Mouse (Mus musculus): ENCODE data around the gene Pinlyp. TPM values are rescaled to one million over a fixed set of nuclear protein-coding genes. Genes with fewer than 3 reads are reported as not detected.

Gene Pinlyp
- polyA plus RNA-seq, 1 experiment = 18.3 TPM

- peaks cover 3% of the 10 kb centered on the region for H3K36me3 ChIP-seq (ENCODE audit: control insufficient read depth, insufficient read depth, low read length)
- no peaks in the 10 kb centered on the region for H3K27me3 ChIP-seq (ENCODE audit: control insufficient read depth, insufficient read depth, low read length)
- TF ChIP-seq POLR2A (IDR thresholded peaks at IDR 0.05; ENCODE audit: control insufficient read depth, low read depth, low read length) (no peak), CTCF (IDR thresholded peaks at IDR 0.05; ENCODE audit: control insufficient read depth, insufficient read depth, insufficient replicate concordance, low read depth, low read length) (no peak)
- H3K4me1 ChIP-seq (ENCODE audit: control insufficient read depth, insufficient read depth, low read length) = peaks cover 4% of the 10 kb centered on the region
- H3K27ac ChIP-seq (ENCODE audit: control insufficient read depth, insufficient read depth, low read depth, low read length) = no peak overlapping the region
- H3K4me3 ChIP-seq (ENCODE audit: control insufficient read depth, low read depth, low read length) = no peak overlapping the region
Observed at GRCm38 (mm10) chr7:24563191-24563836, 17.4 kb upstream of the Pinlyp start.

- Histone ChIP-seq H3K27ac (ENCODE audit: control insufficient read depth, insufficient read depth, low read depth, low read length) (no peak overlapping the region), H3K4me1 (ENCODE audit: control insufficient read depth, insufficient read depth, low read length) (peaks cover 4% of the 10 kb centered on the region), H3K4me3 (ENCODE audit: control insufficient read depth, low read depth, low read length) (no peak overlapping the region), H3K36me3 (ENCODE audit: control insufficient read depth, insufficient read depth, low read length) (peaks cover 3% of the 10 kb centered on the region), H3K27me3 (ENCODE audit: control insufficient read depth, insufficient read depth, low read length) (no peaks in the 10 kb centered on the region)
- no peak for TF ChIP-seq CTCF (IDR thresholded peaks at IDR 0.05; ENCODE audit: control insufficient read depth, insufficient read depth, insufficient replicate concordance, low read depth, low read length)
- no peak for TF ChIP-seq POLR2A (IDR thresholded peaks at IDR 0.05; ENCODE audit: control insufficient read depth, low read depth, low read length)
Observed at GRCm38 (mm10) chr7:24561450-24561849, 15.5 kb upstream of the Pinlyp start.

- no peak overlapping the region for H3K4me3 ChIP-seq (ENCODE audit: control insufficient read depth, low read depth, low read length)
- no peaks in the 10 kb centered on the region for H3K27me3 ChIP-seq (ENCODE audit: control insufficient read depth, insufficient read depth, low read length)
- H3K27ac ChIP-seq (ENCODE audit: control insufficient read depth, insufficient read depth, low read depth, low read length) = no peak overlapping the region
- H3K4me1 ChIP-seq (ENCODE audit: control insufficient read depth, insufficient read depth, low read length) = no peaks in the 10 kb centered on the region
- peaks cover 2% of the 10 kb centered on the region; the same call in 1 of the 2 replicates for H3K36me3 ChIP-seq (ENCODE audit: control insufficient read depth, insufficient read depth, low read length)
- TF ChIP-seq POLR2A (IDR thresholded peaks at IDR 0.05; ENCODE audit: control insufficient read depth, low read depth, low read length) = no peak
- TF ChIP-seq CTCF (IDR thresholded peaks at IDR 0.05; ENCODE audit: control insufficient read depth, insufficient read depth, insufficient replicate concordance, low read depth, low read length) = no peak
Observed at GRCm38 (mm10) chr7:24555786-24556185, 9.9 kb upstream of the Pinlyp start.

GRCm38 (mm10) chr7:24551985-24552759 lies 6.3 kb upstream of the Pinlyp start:
- TF ChIP-seq CTCF (IDR thresholded peaks at IDR 0.05; ENCODE audit: control insufficient read depth, insufficient read depth, insufficient replicate concordance, low read depth, low read length) (no peak), POLR2A (IDR thresholded peaks at IDR 0.05; ENCODE audit: control insufficient read depth, low read depth, low read length) (no peak)
- no peaks in the 10 kb centered on the region for H3K36me3 ChIP-seq (ENCODE audit: control insufficient read depth, insufficient read depth, low read length)

GRCm38 (mm10) chr7:24547534-24548036 lies 1.7 kb upstream of the Pinlyp start:
- Histone ChIP-seq H3K36me3 (ENCODE audit: control insufficient read depth, insufficient read depth, low read length) (no peaks in the 10 kb centered on the region), H3K27me3 (ENCODE audit: control insufficient read depth, insufficient read depth, low read length) (no peaks in the 10 kb centered on the region), H3K27ac (ENCODE audit: control insufficient read depth, insufficient read depth, low read depth, low read length) (peak overlapping the region; percentile 42), H3K4me1 (ENCODE audit: control insufficient read depth, insufficient read depth, low read length) (peaks cover 18% of the 10 kb centered on the region), H3K4me3 (ENCODE audit: control insufficient read depth, low read depth, low read length) (peak overlapping the region; percentile 95)
- TF ChIP-seq CTCF (IDR thresholded peaks at IDR 0.05; ENCODE audit: control insufficient read depth, insufficient read depth, insufficient replicate concordance, low read depth, low read length) (no peak), POLR2A (IDR thresholded peaks at IDR 0.05; ENCODE audit: control insufficient read depth, low read depth, low read length) (no peak)

More at GRCm38 (mm10) chr7:24551985-24552759, 6.3 kb upstream of the Pinlyp start:
- H3K4me1 ChIP-seq (ENCODE audit: control insufficient read depth, insufficient read depth, low read length) = peaks cover 5% of the 10 kb centered on the region; the same call in 1 of the 2 replicates
- H3K4me3 ChIP-seq (ENCODE audit: control insufficient read depth, low read depth, low read length) = no peak overlapping the region
- H3K27ac ChIP-seq (ENCODE audit: control insufficient read depth, insufficient read depth, low read depth, low read length) = no peak overlapping the region
- H3K27me3 ChIP-seq (ENCODE audit: control insufficient read depth, insufficient read depth, low read length) = no peaks in the 10 kb centered on the region

- Histone ChIP-seq H3K4me1 (ENCODE audit: control insufficient read depth, insufficient read depth, low read length) (peaks cover 18% of the 10 kb centered on the region), H3K36me3 (ENCODE audit: control insufficient read depth, insufficient read depth, low read length) (no peaks in the 10 kb centered on the region), H3K4me3 (ENCODE audit: control insufficient read depth, low read depth, low read length) (peak overlapping the region; percentile 95), H3K27ac (ENCODE audit: control insufficient read depth, insufficient read depth, low read depth, low read length) (peak overlapping the region; percentile 90), H3K27me3 (ENCODE audit: control insufficient read depth, insufficient read depth, low read length) (no peaks in the 10 kb centered on the region)
- TF ChIP-seq CTCF (IDR thresholded peaks at IDR 0.05; ENCODE audit: control insufficient read depth, insufficient read depth, insufficient replicate concordance, low read depth, low read length) = no peak
- peak; percentile 72 for TF ChIP-seq POLR2A (IDR thresholded peaks at IDR 0.05; ENCODE audit: control insufficient read depth, low read depth, low read length)
Observed at GRCm38 (mm10) chr7:24546634-24547389, 894 bp upstream of the Pinlyp start.
